Mouse (Mus musculus) lung, embryonic 16.5 days (tissue): ENCODE results near the gene Foxp1. TPM values are rescaled to one million over a fixed set of nuclear protein-coding genes. Genes with fewer than 3 reads are reported as not detected.
A peak's percentile ranks its signal among the peaks of the same experiment; 100 is the strongest.

Experiments used
- ATAC-seq: fragments of 200-750 bp; cut with Nextera tagmentation; 2 replicates; pipeline ENCODE4 v1.8.0; 2017; ENCODE audit warnings: low read depth, mild to moderate bottlenecking, moderate library complexity
- H3K27ac ChIP-seq: fragments of 300-500 bp; sonication (generic); 2 replicates; pipeline ENCODE4 v1.5.1; 2014; ENCODE audit warnings: mild to moderate bottlenecking, control low read depth, low read length
- H3K27me3 ChIP-seq: fragments of 300-500 bp; sonication (generic); 2 replicates; pipeline ENCODE4 v1.6.1; 2014; ENCODE audit warnings: low read depth, low read length, mixed read lengths; ENCODE audit not compliant: control insufficient read depth, insufficient read depth
- H3K36me3 ChIP-seq: fragments of 300-500 bp; sonication (generic); 2 replicates; pipeline ENCODE4 v1.6.1; 2014; ENCODE audit warnings: low read length; ENCODE audit not compliant: control insufficient read depth, insufficient read depth
- H3K4me1 ChIP-seq: fragments of 300-500 bp; sonication (generic); replicated peaks from 2 replicates; pipeline ENCODE4 v1.6.1; 2014; ENCODE audit warnings: low read length, mixed read lengths; ENCODE audit not compliant: control insufficient read depth, insufficient read depth
- H3K4me2 ChIP-seq: fragments of 300-500 bp; sonication (generic); 2 replicates; pipeline ENCODE4 v1.6.1; 2014; ENCODE audit warnings: low read depth, low read length, control low read depth
- H3K4me3 ChIP-seq: fragments of 300-500 bp; sonication (generic); 2 replicates; pipeline ENCODE4 v1.5.1; 2014; ENCODE audit warnings: mild to moderate bottlenecking, low read length, control low read depth
- H3K9ac ChIP-seq: fragments of 300-500 bp; sonication (generic); 2 replicates; pipeline ENCODE4 v1.6.1; 2014; ENCODE audit warnings: low read length, control low read depth
- H3K9me3 ChIP-seq: fragments of 300-500 bp; sonication (generic); 2 replicates; pipeline ENCODE4 v1.6.1; 2016; ENCODE audit warnings: low read length; ENCODE audit not compliant: control insufficient read depth
- WGBS: fragments of 180-500 bp; shearing (Covaris S2); extraction: QIAGEN DNeasy Blood & Tissue Kit; methylation state at CpG from one replicate; pipeline ENCODE4 v1.1.7; 2014; 5-methylcytosine and 5-hydroxymethylcytosine counted together
- polyA plus RNA-seq: library from polyadenylated mRNA; unstranded; fragments of >200 nt; fragmentation: Nextera tagmentation; extraction: Ambion mirVana; gene quantifications from 2 replicates; pipeline ENCODE4 v1.2.1, GENCODE M21; 2015

Gene Foxp1
- polyA plus RNA-seq, 1 experiment from 2014 or later = 116 TPM

DNA sequence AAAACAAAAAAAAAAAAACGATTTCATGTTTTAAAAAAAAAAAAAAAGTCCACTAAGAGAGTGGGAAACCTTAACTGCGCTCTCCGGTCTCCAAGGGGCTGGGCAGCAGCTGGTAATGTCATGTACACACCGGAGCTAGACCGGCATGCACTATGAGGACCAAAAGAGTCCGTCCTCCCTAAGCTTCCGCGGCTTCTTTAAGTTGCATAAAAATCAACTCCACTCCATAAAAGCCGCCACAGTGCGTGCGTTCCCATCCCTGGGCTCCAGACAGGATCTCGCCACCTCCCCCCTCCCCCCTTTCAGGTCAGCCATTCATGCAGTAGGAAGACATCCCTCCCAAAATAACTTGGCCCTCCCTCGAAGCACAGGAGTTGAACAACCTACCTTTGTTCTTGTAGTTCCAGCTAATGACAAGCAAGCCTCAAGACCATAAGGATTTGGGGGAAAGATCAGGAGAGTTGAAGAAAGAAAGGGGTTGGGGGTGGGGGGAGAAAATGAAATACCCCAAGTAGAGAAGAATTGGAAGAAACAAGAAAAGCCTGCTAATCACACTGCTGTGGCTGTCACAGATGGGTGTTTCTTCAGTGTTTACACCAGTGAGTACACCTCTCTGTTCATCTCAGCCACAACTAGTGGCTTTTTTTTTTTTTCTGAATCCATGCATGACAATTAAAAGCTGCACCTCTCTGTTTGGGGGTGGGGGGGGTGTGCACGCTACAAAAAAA lies 318.3 kb downstream of the Foxp1 start:
- no peaks in the 10 kb centered on the region for H3K36me3 ChIP-seq
- H3K4me2 ChIP-seq = peak overlapping the region; percentile 46
- ATAC-seq = 0 out of 2 replicates have a peak, but pooled peaks have one; percentile 44
- H3K4me3 ChIP-seq = peak overlapping the region; percentile 7; the same call in 1 of the 2 replicates
- H3K9ac ChIP-seq = peak overlapping the region; percentile 42; the same call in 1 of the 2 replicates
- WGBS = 5% methylated on average over 14 of the region's 14 CpGs
- peaks cover 47% of the 10 kb centered on the region for H3K4me1 ChIP-seq
- peak overlapping the region; percentile 27; the same call in 1 of the 2 replicates for H3K27ac ChIP-seq
- no peaks in the 10 kb centered on the region for H3K9me3 ChIP-seq
- H3K27me3 ChIP-seq = no peaks in the 10 kb centered on the region

DNA sequence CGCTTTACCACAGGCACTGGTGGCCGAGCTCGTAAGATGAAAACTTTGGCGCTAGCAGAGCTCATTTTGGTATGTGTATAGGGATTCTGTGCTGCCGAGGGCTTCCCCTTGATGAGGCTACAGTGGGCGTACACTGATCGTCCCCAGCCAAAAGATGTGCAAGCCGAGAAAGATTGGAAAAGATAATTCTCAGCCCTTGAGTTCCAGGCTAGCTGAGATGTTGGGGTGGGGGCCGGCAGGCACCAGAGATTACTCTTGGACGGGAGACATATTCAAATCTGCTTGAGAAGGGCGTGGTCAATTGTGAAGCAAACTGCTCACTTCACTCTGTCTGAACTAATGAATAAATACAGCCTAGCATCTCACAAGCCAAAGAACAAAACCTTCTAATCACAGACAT lies 319.3 kb downstream of the Foxp1 start:
- no peak for ATAC-seq
- H3K27me3 ChIP-seq = no peaks in the 10 kb centered on the region
- WGBS = 29% methylated on average over 11 of the region's 11 CpGs
- H3K27ac ChIP-seq = no peak overlapping the region
- peak overlapping the region; percentile 41 for H3K4me2 ChIP-seq
- H3K36me3 ChIP-seq = no peaks in the 10 kb centered on the region
- no peaks in the 10 kb centered on the region for H3K9me3 ChIP-seq
- peak overlapping the region; percentile 14; the same call in 1 of the 2 replicates for H3K4me3 ChIP-seq
- H3K4me1 ChIP-seq = peaks cover 47% of the 10 kb centered on the region
- no peak overlapping the region for H3K9ac ChIP-seq

DNA sequence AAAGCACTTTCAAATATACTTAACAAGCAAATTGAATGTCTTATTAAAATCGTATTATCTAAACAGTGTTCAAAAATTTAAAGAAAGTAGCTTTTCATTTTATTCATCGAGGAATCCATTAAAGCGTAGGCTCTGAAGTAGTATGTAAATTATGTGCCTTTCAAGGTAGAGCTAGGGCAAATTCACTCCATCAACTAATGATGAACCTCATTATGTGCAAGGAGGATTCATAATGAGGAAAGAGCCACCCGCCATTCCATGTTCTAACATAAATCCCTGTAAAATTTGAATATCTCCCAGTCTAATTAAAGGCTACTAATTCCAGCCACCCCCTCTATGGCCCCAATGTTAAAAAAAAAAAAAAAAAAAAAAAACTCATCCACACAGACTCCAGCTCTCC lies 319.7 kb downstream of the Foxp1 start:
- ATAC-seq = no peak
- Histone ChIP-seq H3K36me3 (no peaks in the 10 kb centered on the region), H3K9me3 (no peaks in the 10 kb centered on the region), H3K4me3 (no peak overlapping the region; the same call in 1 of the 2 replicates), H3K4me1 (peaks cover 47% of the 10 kb centered on the region), H3K4me2 (peak overlapping the region; percentile 41; the same call in 1 of the 2 replicates), H3K27ac (no peak overlapping the region), H3K9ac (no peak overlapping the region), H3K27me3 (no peaks in the 10 kb centered on the region)
- 85% methylated on average over 4 of the region's 4 CpGs for WGBS

DNA sequence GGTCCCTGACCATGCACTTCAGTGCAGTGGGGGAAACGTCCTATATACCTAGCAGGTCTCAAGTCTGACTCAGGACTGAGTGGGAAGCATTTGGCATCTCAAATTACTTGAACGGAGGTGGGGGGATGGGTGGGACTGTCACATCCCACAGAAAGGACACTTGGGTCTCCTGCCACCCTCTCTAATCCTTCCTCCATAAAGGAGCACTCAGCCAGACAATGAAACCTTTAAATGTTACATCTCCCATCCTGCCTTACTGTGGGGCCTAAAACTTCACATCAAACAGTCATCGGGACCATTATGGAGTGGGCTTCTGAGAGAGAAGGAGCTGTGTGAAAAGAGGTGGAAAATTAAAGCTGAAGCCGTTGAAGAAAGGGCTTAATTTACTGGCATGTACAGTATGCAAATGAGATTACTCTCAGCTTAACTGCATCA lies 321.2 kb downstream of the Foxp1 start:
- H3K4me3 ChIP-seq = no peak overlapping the region
- H3K27ac ChIP-seq = no peak overlapping the region
- peaks cover 40% of the 10 kb centered on the region for H3K4me1 ChIP-seq
- ATAC-seq = no peak
- no peak overlapping the region for H3K4me2 ChIP-seq
- no peak overlapping the region for H3K9ac ChIP-seq
- H3K36me3 ChIP-seq = no peaks in the 10 kb centered on the region
- 16% methylated on average over 4 of the region's 4 CpGs for WGBS
- H3K27me3 ChIP-seq = no peaks in the 10 kb centered on the region
- H3K9me3 ChIP-seq = no peaks in the 10 kb centered on the region

DNA sequence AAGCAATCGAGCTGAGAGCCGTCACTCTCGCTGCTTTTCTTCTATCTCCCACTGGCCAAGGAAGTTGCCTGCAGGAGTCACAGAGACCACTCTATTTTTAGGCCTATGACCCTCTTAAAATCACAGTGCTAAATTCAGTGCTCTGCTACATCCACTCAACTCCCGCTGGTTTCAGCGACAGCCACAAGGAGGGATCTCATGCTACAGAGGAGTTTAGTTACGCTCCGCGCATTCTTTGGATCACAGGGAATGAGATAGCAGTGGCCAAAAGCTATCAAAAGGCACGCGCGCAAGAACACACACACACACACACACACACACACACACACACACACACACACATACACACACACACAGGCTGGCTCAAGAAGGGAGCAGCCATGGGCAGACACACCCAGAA lies 321.9 kb downstream of the Foxp1 start:
- no peak overlapping the region for H3K4me2 ChIP-seq
- H3K9ac ChIP-seq = no peak overlapping the region
- no peaks in the 10 kb centered on the region for H3K9me3 ChIP-seq
- no peak overlapping the region for H3K4me3 ChIP-seq
- H3K4me1 ChIP-seq = peaks cover 34% of the 10 kb centered on the region
- H3K27me3 ChIP-seq = no peaks in the 10 kb centered on the region
- no peak for ATAC-seq
- no peaks in the 10 kb centered on the region for H3K36me3 ChIP-seq
- H3K27ac ChIP-seq = no peak overlapping the region
- 18% methylated on average over 11 of the region's 11 CpGs for WGBS

DNA sequence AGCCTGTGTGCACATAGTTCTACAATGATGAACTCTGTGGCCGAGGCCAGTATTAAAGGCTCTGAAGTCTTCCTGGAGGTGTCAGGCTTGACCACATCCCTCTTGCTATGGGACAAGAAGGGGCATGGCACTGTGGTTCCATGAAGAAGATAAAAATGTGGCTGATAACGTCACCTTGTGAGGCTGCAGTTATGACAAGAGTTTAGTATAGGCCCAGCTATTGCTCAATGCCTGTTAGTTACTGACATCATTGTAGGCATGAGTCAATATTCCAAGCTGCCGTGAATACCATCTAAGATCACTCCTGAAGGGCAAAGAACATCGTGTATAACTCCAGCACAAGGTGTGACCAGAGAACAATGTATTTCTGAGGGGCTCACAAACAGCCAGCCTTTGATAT lies 323.2 kb downstream of the Foxp1 start:
- no peak overlapping the region for H3K9ac ChIP-seq
- ATAC-seq = no peak
- no peak overlapping the region for H3K4me3 ChIP-seq
- H3K4me2 ChIP-seq = no peak overlapping the region
- 65% methylated on average over 4 of the region's 4 CpGs for WGBS
- H3K4me1 ChIP-seq = peaks cover 20% of the 10 kb centered on the region
- no peak overlapping the region for H3K27ac ChIP-seq
- no peaks in the 10 kb centered on the region for H3K27me3 ChIP-seq
- H3K36me3 ChIP-seq = no peaks in the 10 kb centered on the region
- no peaks in the 10 kb centered on the region for H3K9me3 ChIP-seq

DNA sequence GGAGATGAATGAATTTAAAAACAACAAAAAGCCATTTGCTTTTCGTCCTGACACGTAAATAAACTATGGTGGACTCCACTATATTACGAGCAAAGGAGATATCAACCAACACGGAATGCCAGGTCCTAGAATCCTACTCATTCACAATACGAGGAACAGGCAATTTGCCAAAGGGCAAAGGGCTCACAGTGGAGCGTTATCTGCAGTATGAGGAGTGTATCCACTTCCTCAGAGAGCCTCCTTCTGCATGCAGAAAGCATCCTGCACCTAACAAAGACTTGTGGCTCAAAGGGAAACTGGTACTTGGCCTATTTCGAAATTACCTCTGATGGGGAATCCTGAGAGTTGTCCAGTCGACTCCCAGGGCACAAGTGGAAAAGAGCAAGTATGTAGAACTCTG lies 328.8 kb downstream of the Foxp1 start:
- WGBS = 24% methylated on average over 8 of the region's 8 CpGs
- Histone ChIP-seq H3K4me1 (peaks cover 9% of the 10 kb centered on the region), H3K36me3 (no peaks in the 10 kb centered on the region), H3K27me3 (no peaks in the 10 kb centered on the region), H3K27ac (no peak overlapping the region), H3K9ac (no peak overlapping the region), H3K4me2 (no peak overlapping the region), H3K9me3 (no peaks in the 10 kb centered on the region), H3K4me3 (no peak overlapping the region)
- ATAC-seq = peak; percentile 60; the same call in 1 of the 2 replicates

DNA sequence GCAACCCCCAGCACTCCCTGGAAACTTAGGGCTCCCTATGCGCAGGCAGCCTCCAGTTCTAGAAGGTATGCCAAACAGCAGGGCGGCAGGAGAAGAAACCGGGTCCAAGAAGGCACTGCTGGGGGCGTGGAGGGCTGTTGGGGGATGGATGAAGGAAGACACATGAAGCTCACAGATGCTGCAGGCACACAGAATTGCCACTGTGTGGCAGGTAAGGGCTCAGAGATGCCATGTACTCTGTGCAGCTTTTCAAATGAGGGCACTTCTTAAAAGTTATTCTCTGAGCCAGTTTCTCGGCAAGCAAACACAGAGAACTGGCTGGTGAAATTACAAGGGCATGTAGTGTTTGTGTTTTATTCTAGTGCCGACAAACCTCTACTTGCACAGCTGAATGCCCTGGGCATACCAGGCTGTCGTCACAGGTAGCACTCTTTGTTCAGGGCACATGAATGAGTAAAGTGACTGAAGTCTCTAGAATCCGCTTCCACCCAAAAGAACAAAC lies 330.8 kb downstream of the Foxp1 start:
- H3K4me2 ChIP-seq = peak overlapping the region; percentile 34
- H3K27me3 ChIP-seq = no peaks in the 10 kb centered on the region
- no peaks in the 10 kb centered on the region for H3K9me3 ChIP-seq
- H3K4me3 ChIP-seq = no peak overlapping the region
- peaks cover 9% of the 10 kb centered on the region for H3K4me1 ChIP-seq
- no peak overlapping the region for H3K9ac ChIP-seq
- H3K36me3 ChIP-seq = no peaks in the 10 kb centered on the region
- no peak overlapping the region for H3K27ac ChIP-seq
- peak; percentile 70 for ATAC-seq
- WGBS = 41% methylated on average over 8 of the region's 8 CpGs

DNA sequence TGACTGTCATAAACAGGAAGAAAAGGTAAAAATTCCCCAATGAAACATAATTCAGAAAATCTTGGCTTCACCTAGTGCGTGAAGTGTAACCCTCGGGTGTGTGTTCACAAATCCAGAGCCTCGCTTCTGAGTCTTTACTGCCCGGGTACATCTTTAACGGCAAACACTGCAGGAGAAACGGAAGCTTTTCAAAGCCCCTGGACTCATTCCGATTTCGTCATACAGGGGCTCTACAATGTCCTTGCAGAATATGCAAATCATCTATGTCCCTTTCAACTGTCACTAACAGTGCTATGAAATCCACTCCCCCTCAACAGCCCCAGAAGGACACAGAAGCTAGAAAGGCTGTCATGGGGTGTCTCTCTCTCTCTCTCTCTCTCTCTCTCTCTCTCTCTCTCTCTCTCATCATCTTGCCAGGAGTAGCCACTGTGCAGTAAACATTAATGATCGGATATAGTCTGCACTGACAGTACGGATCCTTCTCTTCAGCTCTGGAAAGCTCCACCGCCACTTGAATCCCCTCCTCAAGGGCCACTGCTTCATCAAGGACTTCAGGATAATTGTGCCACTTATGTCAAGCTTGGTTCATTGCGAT lies 331.4 kb downstream of the Foxp1 start:
- peak overlapping the region; percentile 34 for H3K4me2 ChIP-seq
- H3K27ac ChIP-seq = no peak overlapping the region
- peak; percentile 19; the same call in 1 of the 2 replicates for ATAC-seq
- no peak overlapping the region for H3K9ac ChIP-seq
- H3K4me1 ChIP-seq = peaks cover 9% of the 10 kb centered on the region
- no peaks in the 10 kb centered on the region for H3K9me3 ChIP-seq
- no peaks in the 10 kb centered on the region for H3K36me3 ChIP-seq
- H3K27me3 ChIP-seq = no peaks in the 10 kb centered on the region
- no peak overlapping the region for H3K4me3 ChIP-seq
- WGBS = 32% methylated on average over 12 of the region's 12 CpGs
